Mouse (Mus musculus) thymus, adult 2 months (tissue): ENCODE results near the gene Ccdc3. TPM values are rescaled to one million over a fixed set of nuclear protein-coding genes. Genes with fewer than 3 reads are reported as not detected.

ENCODE experiments used
- DNase-seq: peaks from one replicate; pipeline ENCODE4 v3.0.0; 2021
- H3K27ac ChIP-seq: fragments of 200-500 bp; 2 replicates; pipeline ENCODE4 v1.5.1; 2012; ENCODE audit warnings: low read length, control low read depth; ENCODE audit not compliant: control insufficient read depth, insufficient read depth
- H3K27me3 ChIP-seq: fragments of 200-500 bp; 2 replicates; pipeline ENCODE4 v1.6.1; 2012; ENCODE audit warnings: mild to moderate bottlenecking, low read length, moderate library complexity, mixed read lengths; ENCODE audit not compliant: control insufficient read depth, insufficient read depth
- H3K36me3 ChIP-seq: fragments of 200-500 bp; 2 replicates; pipeline ENCODE4 v1.6.1; 2012; ENCODE audit warnings: mild to moderate bottlenecking, low read length, moderate library complexity; ENCODE audit not compliant: control insufficient read depth, insufficient read depth
- H3K4me1 ChIP-seq: fragments of 200-500 bp; replicated peaks from 2 replicates; pipeline ENCODE4 v1.6.1; 2012; ENCODE audit warnings: low read length; ENCODE audit not compliant: control insufficient read depth, insufficient read depth
- H3K4me3 ChIP-seq: fragments of 200-500 bp; 2 replicates; pipeline ENCODE4 v1.5.1; 2012; ENCODE audit warnings: mild to moderate bottlenecking, low read length, control low read depth, moderate library complexity; ENCODE audit not compliant: control insufficient read depth, insufficient read depth
- CTCF ChIP-seq: fragments of 200-500 bp; IDR thresholded peaks from 2 replicates; pipeline ENCODE4 v1.5.1; 2012; ENCODE audit warnings: mild to moderate bottlenecking, control low read depth, low read length, moderate library complexity, borderline replicate concordance; ENCODE audit not compliant: control insufficient read depth, poor library complexity, insufficient read depth; ENCODE audit errors: extremely low read depth
- POLR2A ChIP-seq: fragments of 200-500 bp; IDR thresholded peaks from 2 replicates; pipeline ENCODE4 v1.6.1; 2012; ENCODE audit warnings: mild to moderate bottlenecking, low read length, control low read depth, moderate library complexity; ENCODE audit not compliant: control insufficient read depth, poor library complexity, insufficient read depth; ENCODE audit errors: extremely low read depth
- whole genome bisulfite sequencing: fragments of 180-500 bp; shearing (Covaris S2); methylation state at CpG from one replicate; pipeline ENCODE4 v1.1.7; 2018; 5-methylcytosine and 5-hydroxymethylcytosine counted together
- polyA plus RNA-seq: library from polyadenylated mRNA; depleted of rRNA; stranded (reverse); fragments of >200 nt; gene quantifications from 2 replicates; pipeline ENCODE4 v1.2.3, GENCODE M21; 2012

The Ccdc3 gene
- polyA plus RNA-seq, 1 experiment, result 2.6 TPM

DNA sequence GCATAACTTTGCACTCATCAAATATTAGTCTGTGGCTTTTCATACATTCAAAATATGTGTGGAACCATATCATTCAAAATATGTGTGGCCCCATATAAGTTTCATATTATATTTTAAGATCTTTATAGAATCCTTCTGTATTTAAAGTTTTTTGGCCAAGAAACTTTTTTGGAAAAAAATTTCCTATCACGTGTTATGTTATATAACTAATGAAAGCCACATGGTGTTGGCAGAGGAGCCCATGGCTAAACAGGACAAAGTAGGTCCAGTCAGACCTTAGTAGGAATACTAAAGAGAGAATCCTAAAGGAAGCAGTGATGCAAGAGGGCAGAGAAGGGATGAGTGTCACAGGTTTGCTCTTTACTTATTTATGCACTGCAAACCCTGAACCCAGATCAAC lies 65.6 kb downstream of the Ccdc3 start:
- DNase-seq, result no peak
- no peaks in the 10 kb centered on the region for H3K4me1 ChIP-seq
- no peak overlapping the region for H3K4me3 ChIP-seq
- no peak for TF ChIP-seq CTCF
- TF ChIP-seq POLR2A, result no peak
- no peaks in the 10 kb centered on the region for H3K27me3 ChIP-seq
- H3K27ac ChIP-seq, result no peak overlapping the region
- WGBS, result 94% methylated on average over 1 of the region's 1 CpGs
- no peaks in the 10 kb centered on the region for H3K36me3 ChIP-seq

DNA sequence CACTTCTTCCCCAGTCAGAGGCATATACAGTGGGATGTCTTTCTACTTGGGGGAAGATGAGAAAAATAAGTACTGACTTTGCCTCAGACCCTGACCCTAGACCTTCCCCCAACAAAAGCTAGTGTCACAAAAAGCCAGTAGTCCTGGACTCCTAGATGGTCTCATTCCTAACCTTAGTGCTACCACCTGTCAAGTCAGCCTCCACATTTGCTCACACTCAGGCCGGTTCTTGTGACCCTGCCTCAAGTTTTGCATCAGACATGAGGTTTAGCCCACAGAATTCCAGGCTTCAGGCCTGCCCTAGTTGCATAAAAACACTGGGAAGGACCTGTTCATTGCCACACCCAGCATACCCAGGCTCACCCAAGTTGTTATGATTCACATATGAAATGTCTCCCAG lies 67.4 kb downstream of the Ccdc3 start:
- TF ChIP-seq CTCF, result no peak
- no peak for TF ChIP-seq POLR2A
- Histone ChIP-seq H3K27me3 (no peaks in the 10 kb centered on the region), H3K4me3 (no peak overlapping the region), H3K4me1 (no peaks in the 10 kb centered on the region), H3K36me3 (no peaks in the 10 kb centered on the region), H3K27ac (no peak overlapping the region)
- WGBS, result 89% methylated on average over 1 of the region's 1 CpGs
- no peak for DNase-seq

DNA sequence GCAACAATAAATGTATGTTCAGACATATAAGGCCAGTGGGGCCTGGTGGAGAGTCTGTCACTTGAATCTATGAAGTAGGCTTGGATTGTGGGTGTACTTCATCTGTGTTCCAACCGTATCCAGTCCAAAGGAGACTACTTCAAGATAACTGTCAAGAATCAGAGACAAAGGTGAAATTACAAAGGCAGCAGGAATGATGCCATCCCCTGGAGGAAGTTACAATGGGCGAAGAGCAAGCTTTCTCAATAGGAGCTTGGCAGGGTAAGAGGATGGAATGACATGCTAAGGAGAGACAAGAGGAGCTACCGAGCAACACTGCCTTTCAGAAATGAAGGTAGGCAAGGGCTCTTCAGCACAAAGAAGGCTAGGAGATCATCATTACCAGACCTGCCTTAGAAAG lies 69.1 kb downstream of the Ccdc3 start:
- H3K4me1 ChIP-seq, result no peaks in the 10 kb centered on the region
- no peak overlapping the region for H3K4me3 ChIP-seq
- 90% methylated on average over 3 of the region's 3 CpGs for WGBS
- no peak overlapping the region for H3K27ac ChIP-seq
- no peak for DNase-seq
- no peak for TF ChIP-seq POLR2A
- no peak for TF ChIP-seq CTCF
- H3K27me3 ChIP-seq, result no peaks in the 10 kb centered on the region
- H3K36me3 ChIP-seq, result no peaks in the 10 kb centered on the region

DNA sequence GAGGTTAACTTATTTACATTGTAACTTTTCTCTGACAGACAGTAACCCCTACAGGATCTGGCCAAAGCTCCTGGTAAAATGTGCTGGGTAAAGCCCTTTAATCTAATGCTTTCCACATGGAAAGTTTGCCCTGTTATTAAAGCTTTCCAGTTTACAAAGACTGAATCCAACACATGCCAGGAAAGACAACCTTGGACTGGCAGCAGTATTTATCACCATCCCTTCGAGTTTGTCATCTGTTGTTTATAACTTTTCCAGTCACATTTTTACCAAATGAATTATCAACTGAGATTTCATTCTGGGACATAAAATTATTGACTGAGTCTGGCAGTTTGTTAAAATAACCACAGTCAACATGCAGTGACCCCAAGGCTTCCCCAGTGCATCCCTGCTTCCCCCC lies 77.0 kb downstream of the Ccdc3 start:
- Histone ChIP-seq H3K27ac (no peak overlapping the region), H3K27me3 (no peaks in the 10 kb centered on the region), H3K4me3 (no peak overlapping the region), H3K36me3 (no peaks in the 10 kb centered on the region), H3K4me1 (no peaks in the 10 kb centered on the region)
- WGBS, result 70% methylated on average over 1 of the region's 1 CpGs
- DNase-seq, result no peak
- no peak for TF ChIP-seq CTCF
- TF ChIP-seq POLR2A, result no peak

DNA sequence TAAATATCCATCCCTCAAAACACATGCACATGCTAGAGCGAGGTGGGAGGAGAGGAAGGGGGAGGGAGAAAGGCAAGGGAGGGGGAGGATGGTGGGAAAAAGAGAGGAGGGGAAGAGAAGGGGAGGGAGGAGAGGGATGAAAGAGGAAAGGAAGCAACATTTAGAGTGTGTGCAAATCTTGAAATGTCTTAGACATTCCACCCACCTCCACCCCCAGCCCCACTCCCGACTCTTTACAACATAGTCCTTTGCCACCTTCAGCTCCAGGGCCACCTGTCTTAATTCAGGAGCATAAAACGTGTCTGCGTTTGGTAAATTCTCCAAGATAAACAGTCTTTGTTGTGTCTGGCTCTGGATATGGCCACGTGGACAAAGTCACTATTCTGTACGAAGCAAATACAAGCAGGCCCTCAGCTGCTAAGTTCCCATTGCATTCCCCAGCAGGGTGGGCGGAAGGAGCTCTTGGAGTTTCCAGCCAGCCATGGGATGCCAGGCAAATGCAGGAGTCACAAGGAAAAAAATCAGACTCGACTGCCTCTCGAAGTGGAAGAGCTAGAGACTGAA lies 77.8 kb downstream of the Ccdc3 start:
- Histone ChIP-seq H3K4me3 (no peak overlapping the region), H3K36me3 (no peaks in the 10 kb centered on the region), H3K27me3 (no peaks in the 10 kb centered on the region), H3K4me1 (no peaks in the 10 kb centered on the region), H3K27ac (no peak overlapping the region)
- no peak for DNase-seq
- WGBS, result 76% methylated on average over 9 of the region's 9 CpGs
- TF ChIP-seq POLR2A (no peak), CTCF (no peak)

DNA sequence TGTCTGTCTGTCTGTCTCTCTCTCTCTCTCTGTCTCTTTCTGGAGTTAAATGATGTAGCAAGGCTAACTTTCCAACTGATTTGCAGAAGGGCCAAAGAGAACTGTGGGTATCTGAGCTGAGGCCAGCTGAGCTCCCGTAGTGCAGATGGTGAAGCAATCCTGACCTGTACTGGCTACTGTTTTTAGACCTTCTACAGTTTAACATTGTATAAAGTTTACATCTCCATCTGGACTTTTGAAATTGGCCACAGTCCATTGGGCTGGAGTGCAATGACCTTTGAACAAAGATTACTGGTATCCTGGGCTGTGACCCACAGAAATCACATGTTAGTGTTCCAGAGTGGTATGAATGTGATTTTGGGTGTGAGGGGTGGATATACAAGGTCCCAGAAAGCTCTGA lies 81.6 kb downstream of the Ccdc3 start:
- no peak overlapping the region for H3K27ac ChIP-seq
- no peak for TF ChIP-seq POLR2A
- no peak for TF ChIP-seq CTCF
- no peak overlapping the region for H3K4me3 ChIP-seq
- WGBS, result 100% methylated on average over 1 of the region's 1 CpGs
- no peak for DNase-seq
- H3K27me3 ChIP-seq, result no peaks in the 10 kb centered on the region
- no peaks in the 10 kb centered on the region for H3K4me1 ChIP-seq
- no peaks in the 10 kb centered on the region for H3K36me3 ChIP-seq

DNA sequence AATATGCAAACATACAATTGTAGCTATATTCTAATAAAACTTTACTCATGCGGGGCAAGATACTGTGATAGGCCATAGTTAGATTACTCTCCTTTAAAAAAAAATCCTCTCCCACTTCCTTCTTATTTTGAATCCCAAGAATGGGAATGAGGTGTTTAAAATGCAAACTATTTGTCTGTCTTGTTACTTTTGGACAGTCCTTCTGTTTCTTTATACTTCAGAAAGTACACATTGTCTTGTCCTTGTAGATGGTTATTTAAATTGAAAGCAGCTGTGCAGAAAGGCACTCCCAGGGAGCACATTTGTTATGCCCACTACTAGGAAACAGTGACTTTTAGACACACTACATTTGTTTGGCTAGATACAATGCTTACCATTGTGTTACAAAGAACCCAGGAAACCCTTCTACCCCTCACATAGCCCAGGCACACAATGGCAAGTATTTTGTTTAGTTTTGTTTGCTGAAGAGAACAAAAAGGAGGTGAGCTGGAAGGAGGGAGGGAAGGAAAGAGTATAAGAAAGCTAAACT lies 82.3 kb downstream of the Ccdc3 start:
- WGBS, result 96% methylated on average over 1 of the region's 1 CpGs
- Histone ChIP-seq H3K27me3 (no peaks in the 10 kb centered on the region), H3K4me3 (no peak overlapping the region), H3K4me1 (no peaks in the 10 kb centered on the region), H3K27ac (no peak overlapping the region), H3K36me3 (no peaks in the 10 kb centered on the region)
- TF ChIP-seq POLR2A (no peak), CTCF (no peak)
- DNase-seq, result no peak
